Mouse (Mus musculus) retina, embryonic 14.5 days (tissue): ENCODE measurements around the gene Gm14862.
"Not testable (repeated sequence)": the region's sequence is repeated elsewhere in the genome, so short reads cannot be mapped to it uniquely, and the experiment has no call there.

Experiments used
- DNase-seq: peaks from one replicate; pipeline ENCODE4 v3.0.0-alpha.2; 2015; ENCODE audit warnings: low spot score

Gm14862 gene

GRCm38 (mm10) chrX:9256766-9257165 lies at the start of gene Gm14862:
Gm14862 (minus strand) TSS chrX:9256899.
- DNase-seq = no peak

- DNase-seq = no peak
Observed at GRCm38 (mm10) chrX:9303455-9303854, 46.8 kb upstream of the Gm14862 start.

DNA sequence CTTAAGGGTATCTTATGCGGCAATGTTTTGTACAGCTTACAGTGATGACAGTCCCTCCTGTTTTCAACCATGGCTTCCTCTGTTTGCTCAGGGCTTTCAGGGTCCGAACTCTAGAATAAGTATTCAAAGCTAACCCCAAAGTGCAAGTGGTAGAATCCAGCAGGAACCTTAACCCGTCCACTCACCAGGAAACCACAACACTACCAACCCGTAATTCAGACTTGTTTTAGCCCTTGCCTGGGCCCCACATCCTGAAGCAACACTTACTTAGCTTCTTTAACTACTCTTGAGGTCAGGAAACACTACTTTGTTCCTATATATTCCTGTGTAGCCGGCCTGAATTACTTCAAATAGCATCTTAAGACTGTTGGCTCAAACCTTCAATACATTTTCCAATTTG lies 46.1 kb upstream of the Gm14862 start:
- no peak for DNase-seq

GRCm38 (mm10) chrX:9298413-9298864 lies 41.7 kb upstream of the Gm14862 start:
- DNase-seq = no peak

DNA sequence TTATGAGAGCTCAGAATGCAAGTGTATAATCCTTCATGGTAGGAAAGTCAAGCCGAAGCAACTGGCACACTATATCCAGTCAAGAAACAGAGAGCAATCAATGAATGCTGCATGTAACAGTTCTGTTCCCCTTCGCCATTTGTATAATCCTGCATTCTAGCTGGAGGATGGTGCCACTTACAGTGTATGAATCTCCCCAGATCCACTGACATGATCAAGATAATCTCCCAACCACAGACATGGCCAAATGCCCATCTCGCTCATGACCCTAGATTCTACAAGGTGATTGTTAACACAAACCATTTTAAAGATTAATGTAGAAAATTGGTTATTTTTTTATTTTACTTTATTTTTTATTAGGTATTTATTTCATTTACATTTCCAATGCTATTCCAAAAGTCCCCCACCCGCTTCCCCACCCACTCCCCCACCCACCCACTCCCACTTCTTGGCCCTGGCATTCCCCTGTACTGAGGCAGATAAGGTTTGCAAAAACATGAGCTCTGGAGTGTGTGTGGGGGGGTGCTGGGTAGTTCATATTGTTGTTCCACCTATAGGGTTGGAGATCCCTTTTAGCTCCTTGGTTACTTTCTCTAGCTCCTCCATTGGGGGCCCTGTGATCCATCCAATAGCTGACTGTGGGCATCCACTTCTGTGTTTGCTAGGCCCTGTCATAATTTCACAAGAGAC lies 36.6 kb upstream of the Gm14862 start:
- not testable (repeated sequence) for DNase-seq

- not testable (repeated sequence) for DNase-seq
Observed at GRCm38 (mm10) chrX:9283464-9283863, 26.8 kb upstream of the Gm14862 start, which contains the start of gene H2al1m. H2al1m (plus strand) TSS chrX:9283764.

DNA sequence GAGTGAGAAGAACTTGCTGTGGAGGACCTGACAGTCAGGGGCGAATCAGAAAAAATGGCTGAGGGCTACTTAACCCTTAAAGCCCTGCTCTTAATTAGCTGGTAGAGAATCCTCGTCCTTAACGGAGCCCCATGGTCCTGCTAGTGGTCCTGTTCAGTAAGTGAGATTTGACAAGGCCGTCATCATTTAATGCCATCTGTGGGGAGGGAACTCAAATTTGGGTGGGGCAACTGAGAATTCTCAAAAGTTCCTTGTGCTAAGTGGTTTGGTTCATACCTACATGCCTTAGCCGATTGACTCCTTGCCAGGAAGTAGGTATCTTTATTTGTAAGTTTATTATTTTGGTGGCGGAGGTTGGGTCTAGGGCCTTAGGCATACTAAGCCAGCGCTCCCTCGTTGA lies 17.6 kb upstream of the Gm14862 start:
- DNase-seq = no peak

GRCm38 (mm10) chrX:9273377-9274002 lies 16.8 kb upstream of the Gm14862 start:
- no peak for DNase-seq

DNA sequence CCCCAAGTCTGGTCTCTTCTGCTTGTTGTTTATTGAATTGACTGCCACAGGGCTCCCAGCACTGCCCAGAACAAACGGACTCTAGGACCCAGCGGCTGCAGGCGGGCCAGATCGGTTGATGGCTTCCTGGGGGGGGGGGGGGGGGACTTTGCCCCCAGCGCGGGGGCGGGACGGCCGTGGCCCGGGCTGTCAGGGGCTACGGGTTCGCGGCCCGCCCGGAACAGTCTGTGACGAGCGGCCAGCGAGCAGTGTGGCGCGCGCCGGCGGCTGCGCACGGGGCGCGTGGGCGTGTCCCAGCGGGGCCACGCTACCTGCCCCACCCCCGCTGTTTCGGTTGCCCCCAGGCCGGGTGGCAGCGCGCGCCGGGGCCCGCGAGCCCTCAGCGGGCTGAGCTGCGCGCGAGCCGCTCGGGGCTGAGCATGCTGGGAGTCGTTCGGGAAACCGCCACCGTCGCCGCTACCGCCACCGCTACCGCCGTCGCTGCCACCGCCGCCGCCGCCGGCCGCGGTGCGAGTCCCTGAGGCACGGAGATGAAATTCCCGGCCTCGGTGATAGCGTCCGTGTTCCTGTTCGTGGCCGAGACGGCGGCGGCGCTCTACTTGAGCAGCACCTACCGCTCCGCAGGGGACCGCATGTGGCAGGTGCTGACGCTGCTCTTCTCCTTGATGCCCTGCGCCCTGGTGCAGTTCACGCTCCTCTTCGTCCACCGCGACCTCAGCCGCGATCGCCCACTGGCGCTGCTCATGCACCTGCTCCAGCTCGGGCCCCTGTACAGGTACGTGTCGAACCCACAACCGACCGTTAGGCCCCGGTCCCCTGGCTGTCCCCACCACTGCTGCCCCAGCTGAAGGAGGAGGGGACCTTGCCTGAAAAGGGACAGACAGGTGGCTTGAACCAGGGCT lies 16.0 kb upstream of the Gm14862 start, which contains the start of gene Xk:
TSS of gene Xk (plus strand) at position 297 of the 902 bp plus-strand sequence.
- DNase-seq = peak; percentile 56

GRCm38 (mm10) chrX:9271947-9272459 lies 15.3 kb upstream of the Gm14862 start:
- no peak for DNase-seq

DNA sequence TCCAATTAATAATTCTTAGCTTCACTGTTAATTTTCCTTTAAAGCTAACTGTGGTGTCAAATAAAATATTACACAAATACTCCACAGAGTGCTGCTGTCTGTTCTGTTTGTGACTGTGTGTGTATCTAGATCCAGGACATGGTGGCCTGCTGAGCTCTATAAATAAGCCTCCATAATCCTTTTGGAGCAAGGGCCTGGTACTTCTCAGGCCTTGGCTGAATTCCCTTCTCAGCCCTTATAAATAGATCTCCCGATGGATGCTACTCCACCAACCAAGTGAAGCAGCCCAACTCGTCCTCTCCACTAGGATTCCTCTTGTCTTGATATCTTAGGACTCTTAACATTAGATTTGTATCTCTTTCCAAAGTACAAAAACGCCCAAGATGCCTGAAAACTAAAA lies 14.4 kb upstream of the Gm14862 start:
- DNase-seq = no peak

- no peak for DNase-seq
Observed at GRCm38 (mm10) chrX:9259267-9259666, 2.6 kb upstream of the Gm14862 start.

GRCm38 (mm10) chrX:9257831-9258230 lies 1.1 kb upstream of the Gm14862 start:
- no peak for DNase-seq

DNA sequence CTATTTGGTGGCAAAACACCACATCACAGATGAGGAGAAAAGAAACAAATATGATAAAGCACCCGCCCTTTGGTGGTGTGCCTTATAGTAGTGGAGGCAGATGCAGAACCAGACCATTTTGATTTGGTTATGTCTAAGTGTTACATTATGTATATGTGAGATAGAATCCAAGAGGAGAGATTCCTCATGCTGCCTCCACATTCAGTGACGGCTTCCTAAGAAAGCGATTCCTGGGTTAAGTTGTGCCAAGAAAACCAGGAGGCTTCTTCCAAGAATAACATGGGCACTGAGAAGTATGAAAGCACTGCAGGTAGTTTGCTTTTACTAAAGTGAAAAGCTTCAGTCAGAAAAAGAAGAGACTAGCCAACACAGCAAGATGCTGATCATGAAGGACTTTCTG lies 1.8 kb downstream of the Gm14862 start:
- no peak for DNase-seq

- no peak for DNase-seq
Observed at GRCm38 (mm10) chrX:9253990-9254389, 2.7 kb downstream of the Gm14862 start.

GRCm38 (mm10) chrX:9248911-9249310 lies 7.8 kb downstream of the Gm14862 start:
- DNase-seq = peak; percentile 31

DNA sequence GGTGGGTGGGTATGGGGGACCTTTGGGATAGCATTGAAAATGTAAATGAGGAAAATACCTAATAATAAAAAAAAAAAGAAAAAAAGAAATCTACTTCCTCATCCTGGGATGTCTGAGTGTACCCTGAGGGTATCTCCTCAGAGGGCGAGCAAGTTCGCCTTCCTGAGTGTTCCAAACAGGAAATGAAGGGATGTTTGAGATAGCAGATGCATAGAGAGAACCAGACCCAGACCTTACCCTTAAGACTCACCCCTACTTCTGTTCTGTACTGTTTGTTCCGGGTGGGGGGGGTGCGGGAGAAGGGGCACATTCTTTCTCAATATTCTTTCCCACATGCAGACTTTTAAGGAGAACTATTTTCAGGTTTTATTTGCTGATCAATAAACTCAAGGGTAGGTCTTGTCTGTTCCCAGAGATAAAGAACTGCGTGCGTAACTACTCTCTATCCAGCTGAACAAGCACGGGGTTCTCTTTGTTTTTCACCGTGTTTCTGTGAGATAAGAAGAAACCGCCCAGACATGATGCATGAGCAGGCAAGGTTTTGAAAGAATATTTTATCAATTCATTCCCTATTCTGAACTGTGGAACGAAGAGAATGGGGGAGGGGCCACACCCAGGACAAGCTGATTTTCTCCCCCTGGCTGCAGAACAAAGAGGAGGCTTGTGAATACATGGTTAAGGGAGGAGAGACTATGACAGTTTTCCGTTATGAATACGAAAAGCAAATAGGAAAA lies 11.9 kb downstream of the Gm14862 start:
- no peak for DNase-seq

- no peak for DNase-seq
Observed at GRCm38 (mm10) chrX:9243381-9243864, 13.3 kb downstream of the Gm14862 start.

DNA sequence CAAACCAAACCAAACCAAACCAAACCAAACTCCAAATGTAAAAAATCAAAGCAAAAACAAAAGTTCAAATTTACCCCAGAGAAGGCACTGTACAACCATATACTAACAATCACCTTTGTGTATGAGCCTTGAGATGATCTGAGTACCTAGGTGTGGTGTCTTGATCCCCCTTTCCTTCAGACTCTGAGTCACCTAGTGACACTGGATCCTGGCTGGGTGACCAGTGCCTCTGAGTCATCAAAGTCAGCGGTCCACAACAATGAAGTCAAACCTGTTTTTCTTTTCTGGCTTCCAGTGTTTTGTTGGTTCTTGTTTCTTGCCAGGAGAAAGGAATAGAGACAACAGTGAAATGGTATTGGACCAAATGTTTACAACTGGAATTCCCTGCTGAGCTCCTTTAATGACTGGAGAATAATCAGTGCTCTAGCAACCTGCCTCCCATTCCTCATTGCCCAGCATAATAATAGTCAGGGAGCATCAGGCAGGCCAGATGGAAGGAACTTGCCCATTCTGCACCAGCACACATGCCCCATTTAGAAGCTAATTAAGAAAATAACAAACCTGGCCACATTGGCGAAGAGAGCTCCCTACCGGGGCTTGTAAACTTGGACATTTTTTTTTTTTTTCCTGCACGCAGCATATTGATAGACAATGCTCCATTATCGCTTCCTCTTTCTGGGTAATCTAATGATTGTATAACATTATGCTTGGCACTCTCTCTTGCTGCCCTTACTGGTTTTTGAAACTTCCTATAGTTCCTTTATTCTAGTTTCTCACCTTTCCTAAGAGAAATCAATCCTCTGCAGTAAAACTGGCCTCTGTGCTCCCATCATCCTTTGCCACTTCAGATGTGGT lies 15.7 kb downstream of the Gm14862 start:
- no peak for DNase-seq

DNA sequence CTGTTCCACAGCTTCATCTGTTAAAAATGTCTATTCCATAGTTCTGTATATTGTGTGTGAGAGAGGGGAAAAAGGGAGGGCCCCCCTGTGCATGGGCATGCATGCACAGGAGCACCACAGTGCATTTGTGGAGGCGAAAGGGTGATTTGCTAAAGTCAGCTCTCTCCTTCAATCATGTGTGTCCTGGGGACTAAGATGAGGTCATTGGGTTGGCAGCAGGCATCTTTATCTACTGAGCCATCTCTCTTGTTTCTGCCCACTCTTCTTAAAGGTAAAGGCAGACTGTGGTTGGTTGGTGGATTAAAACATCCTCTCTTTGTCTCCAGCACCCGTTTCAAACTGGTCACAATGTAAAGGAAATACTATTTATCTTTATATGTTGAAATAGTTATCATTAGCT lies 29.6 kb downstream of the Gm14862 start:
- DNase-seq = no peak
